Mouse (Mus musculus): ENCODE results near the gene Sptbn1.

DNA sequence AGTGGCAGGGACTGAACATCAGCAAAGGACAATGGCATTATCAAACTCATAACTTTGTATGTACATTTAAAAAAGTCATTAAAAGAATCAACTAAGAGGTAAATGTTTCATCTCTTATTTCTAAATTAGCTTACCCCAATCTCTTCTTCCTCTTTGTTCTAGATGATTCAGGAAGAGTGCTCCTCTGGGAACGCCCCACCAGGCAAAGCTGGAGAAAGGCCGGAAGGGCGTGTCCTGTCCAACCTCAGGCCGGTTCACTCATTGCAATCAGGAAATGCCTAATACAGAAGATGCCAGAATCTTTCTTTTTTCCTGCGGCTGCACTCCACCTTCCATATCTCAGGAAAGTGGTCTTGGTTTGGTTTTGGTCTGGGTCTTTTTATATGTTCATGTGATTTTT is 11.3 kb upstream of the Sptbn1 start:
- TF ChIP-seq CTCF (IDR thresholded peaks at IDR 0.05; ENCODE audit: low read depth, low read length) (no peak), TAL1 (conservative IDR thresholded peaks at IDR 0.05; ENCODE audit: low read depth, low read length) (no peak), GATA1 (IDR thresholded peaks at IDR 0.05; ENCODE audit: borderline replicate concordance, low read length) (no peak)

All from G1E (cell line).